Mouse (Mus musculus) hindlimb bud, embryonic 11.5 days (tissue): ENCODE data around the gene Hamp2.
A peak's percentile ranks its signal among the peaks of the same experiment; 100 is the strongest.

ENCODE experiments used
- DNase-seq: peaks from one replicate; pipeline ENCODE4 v3.0.0-alpha.2; 2012; ENCODE audit warnings: low read depth, low spot score; ENCODE audit errors: extremely low spot score

Gene Hamp2

DNA sequence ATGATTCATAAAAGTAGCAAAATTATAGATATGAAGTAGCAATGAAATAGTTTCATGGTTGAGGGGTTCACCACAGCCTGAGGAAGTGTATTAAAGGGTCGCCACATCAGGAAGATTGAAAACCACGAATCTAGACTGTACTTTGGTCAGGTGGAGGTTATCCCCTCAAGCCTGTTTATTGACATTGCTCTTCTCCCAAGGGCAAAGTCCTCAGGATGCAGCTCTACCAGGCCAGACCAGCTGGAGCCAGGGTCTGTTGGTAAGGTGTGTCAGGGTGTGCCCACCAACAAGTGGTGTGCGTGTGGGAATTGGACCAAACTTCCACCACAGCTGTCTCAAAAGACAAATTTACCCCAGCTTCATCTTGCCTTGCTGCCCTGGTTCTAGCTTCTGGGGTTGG, 29.3 kb downstream of the Hamp2 start:
- no peak for DNase-seq

GRCm38 (mm10) chr7:30892515-30892914, 32.0 kb downstream of the Hamp2 start:
- DNase-seq, result no peak

DNA sequence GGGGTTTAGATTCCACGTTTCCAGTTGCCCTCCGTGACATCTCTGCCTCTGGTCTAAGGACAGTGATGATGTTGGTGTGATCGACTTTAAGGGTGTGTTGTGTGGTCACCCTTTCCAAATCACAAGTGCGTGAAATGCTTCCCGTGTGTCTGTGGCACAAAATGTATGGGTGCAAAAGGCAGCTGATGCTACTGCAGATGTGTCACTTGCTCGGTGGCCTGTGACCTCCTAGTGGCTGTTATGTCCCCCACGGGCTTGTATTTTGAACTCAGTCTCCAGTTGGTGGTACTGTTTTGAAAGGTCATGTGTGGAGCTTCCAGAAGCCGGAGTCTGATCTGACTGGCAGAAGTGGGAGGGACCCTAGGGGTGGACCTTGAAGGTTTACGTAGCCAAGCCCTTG, 32.7 kb downstream of the Hamp2 start:
- DNase-seq, result no peak

DNA sequence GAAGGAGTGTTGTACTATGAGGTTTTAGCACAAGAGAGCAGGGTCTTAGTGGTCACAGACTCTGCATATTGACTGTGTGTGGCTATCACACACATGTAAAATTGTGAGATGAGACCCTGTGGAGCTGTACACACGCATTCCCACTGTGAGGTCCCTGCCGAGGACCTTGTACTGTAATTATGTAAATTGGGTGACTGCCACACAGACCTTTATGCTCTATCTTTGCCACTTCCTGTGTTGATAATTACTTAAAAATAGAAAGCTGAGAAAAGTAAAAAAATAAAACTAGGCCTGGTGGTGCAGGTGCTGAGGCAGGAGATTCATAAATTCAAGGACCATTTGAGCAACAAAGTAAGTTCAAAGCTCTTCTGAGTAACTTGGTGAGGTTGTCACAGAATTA, 33.8 kb downstream of the Hamp2 start:
- DNase-seq, result no peak

DNA sequence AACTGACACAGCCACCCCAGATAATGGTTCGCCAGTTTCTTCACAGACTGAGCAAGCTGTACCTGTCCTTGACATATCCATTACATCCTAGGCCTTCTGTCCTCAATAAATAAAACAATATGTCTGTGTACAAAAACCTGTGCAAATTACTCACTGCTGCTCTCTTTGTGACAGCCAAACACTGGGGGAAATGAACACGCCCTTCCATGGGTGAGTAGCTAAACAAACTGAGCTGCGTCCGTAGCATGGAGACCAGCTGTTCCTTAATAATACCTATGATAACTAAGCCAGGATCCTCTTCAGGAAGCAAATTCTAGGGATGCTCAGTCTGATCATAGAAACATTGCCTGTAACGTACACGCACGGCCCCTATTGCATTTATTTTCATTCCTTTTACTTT, 35.7 kb downstream of the Hamp2 start:
- no peak for DNase-seq

DNA sequence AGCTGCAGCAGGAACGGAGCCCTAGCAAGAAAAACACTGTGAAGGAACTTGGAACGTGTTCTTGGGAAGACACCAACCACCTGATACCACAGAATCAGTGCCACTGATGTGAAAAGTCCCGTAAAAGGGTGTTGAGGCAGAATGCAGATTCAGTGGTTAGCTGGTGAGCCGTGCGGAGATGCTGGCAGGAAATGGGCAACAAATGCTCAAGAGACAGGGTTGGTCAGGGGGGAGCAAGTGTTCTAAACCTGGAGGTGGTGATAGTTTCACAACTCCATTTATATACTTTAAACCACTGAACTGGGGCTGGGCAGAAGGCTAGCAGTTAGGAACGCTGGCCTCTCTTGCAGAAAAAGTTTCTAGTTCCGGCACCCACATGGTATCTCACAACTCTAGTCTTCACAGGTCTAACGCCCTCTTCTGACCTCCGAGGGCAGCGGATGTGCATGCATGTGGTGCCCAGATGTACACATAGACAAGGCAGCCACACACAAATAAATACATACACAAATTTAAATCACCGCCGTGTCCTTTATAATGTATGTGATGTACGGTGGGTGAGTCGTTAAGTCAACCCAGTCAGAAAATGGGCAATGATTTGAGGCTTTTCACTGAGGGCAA, 36.8 kb downstream of the Hamp2 start:
- no peak for DNase-seq

DNA sequence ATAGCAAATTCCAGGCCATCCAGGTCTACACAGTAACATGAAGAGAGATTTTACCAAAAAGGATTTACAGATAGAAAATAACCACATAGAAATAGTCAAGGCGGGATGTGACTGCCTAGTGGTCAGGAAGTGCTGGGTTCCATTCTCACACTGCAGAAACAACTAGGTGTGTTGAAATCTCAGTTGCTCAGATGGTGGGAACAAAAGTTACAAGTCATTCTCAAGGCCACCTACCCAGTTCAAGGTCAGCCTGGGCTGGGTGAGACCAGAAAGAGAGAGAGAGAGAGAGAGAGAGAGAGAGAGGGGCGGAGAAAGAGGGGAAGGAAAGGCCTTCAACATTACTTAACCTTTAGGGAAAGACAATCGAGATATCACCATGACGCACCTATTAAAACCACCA, 37.6 kb downstream of the Hamp2 start:
- no peak for DNase-seq

- no peak for DNase-seq
These were observed 40.4 kb downstream of the Hamp2 start for GRCm38 (mm10) chr7:30884047-30884446.

DNA sequence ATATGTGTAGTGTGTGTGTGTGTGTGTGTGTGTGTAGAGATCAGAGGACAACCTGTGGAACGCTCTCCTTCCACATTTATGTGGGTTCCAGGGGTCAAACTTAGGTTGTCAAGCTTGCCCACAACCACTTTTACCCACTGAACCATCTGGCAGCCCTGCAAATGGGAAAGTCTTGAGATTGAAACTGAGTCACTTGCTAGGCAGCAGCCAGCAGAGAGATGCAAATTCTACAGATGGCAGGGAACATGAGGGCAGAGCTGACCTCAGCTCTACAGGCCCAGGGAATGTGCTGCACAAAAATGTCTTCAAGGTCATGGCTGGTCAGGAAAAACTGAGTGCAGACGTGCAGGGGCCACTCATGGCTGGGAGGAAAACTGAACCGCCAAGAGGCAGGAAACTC, 43.1 kb downstream of the Hamp2 start:
- no peak for DNase-seq

- no peak for DNase-seq
These were observed 44.3 kb downstream of the Hamp2 start, which contains the start of gene Cd22 for GRCm38 (mm10) chr7:30880176-30880575. TSS of gene Cd22 (minus strand) at chr7:30880342.

DNA sequence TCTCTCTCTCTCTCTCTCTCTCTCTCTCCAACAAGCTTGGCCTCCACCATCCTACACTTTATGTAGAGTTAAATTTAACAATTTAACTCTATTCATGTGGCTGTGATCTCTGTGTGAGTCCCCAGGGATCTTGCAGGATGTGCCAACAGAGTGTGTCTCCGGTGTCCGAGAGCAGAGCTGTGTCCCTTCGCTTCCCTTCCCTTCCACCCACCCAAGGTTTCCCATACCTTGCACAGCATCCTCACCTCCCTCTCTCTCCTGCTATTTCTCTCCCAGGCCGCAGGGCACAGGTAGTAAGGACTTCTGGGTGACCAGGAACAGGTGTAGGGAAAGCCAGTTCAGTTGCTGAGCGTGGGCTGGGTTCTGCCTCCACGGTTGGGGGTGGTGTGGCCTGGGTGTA, 45.5 kb downstream of the Hamp2 start:
- no peak for DNase-seq

DNA sequence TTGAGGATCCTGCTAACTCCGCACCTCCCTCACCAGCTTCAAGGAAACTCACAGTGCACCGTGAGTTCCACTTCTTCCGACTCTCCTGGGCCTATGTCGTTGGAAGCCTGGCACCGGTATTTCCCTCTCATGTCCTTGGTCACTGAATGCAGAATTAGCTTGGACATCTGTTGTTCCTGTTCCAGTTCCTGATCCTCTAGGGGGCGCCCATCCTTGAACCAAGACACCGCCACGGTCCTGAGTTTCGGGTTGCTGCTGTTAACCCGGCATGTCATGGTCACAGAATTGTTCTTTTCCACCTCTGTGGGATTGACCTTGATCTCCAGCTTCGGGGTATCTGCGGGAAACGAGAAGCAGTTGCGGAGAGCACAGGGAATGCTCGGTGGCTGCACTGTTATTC, 51.4 kb downstream of the Hamp2 start:
- peak; percentile 28 for DNase-seq
